Mouse (Mus musculus): Measurements from ENCODE around the gene Cyth3.

Cyth3 gene

DNA sequence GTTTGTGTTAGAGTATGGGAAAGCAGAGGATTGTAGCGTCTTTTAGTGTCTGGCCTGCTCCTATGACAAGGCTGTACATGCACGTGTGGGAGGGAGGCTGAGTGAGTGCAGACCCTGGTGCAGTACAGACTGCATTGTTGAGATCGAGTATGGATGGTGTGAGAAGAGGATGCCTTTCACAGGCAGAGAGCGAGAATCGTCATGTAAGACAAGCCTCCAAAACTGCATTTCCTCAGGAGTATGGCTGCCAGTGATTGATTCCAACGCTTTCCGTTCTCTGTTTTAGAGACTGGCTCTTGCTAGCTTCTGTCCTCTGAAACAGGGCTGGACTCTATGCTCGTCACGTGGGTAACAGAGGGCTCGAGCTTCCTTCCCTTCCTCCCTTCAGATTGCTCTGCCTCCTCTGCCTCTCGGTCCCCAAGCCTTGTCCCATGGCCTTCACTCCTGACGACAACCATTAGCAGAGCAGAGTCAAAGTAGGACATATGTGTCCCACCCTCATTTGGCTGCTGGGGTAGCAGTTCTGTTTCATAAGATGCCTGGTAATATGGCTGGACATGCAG is 12.4 kb downstream of the Cyth3 start:
- no peak for DNase-seq (ENCODE audit: low read depth)

DNA sequence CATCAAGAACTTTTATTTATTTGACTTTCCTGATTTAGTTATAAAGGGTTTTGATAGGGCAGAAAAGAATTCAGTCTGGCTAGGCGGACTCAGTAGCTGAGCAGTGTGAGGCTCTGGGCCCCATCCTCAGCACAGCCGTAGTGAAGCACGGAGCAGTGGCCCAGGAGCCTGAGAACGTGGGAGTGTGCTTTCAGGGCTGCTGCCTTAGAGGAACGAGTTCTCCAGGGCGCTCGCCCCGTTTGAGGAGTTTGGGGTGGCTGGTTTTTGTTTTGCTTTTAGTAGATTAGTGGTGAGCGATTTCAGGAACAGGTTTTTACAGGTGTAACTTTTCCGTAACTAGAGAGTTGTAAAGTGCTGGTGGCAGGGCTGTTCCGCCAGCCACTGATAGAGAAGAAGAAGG is 13.1 kb downstream of the Cyth3 start:
- no peak for DNase-seq (ENCODE audit: low read depth)

DNA sequence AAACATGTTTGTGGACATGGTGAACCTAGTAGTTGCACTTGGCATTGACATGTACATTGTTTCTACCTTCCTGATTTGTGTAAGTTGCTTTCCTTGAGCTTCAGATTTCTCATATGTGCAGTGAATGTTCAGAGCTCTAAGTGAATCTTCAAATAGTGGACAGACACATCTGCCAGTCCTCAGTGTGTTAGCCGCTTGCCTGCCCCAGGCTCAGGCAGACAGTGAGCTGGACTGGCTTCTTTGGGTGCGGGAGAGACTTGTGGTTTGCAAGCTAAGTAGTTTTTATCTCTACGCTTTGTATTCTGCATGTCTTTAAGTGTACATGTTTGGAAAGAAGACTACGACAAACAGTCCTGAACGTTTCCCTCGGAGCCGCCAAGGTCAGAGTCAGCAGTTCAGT is 13.9 kb downstream of the Cyth3 start:
- DNase-seq (ENCODE audit: low read depth) = no peak

DNA sequence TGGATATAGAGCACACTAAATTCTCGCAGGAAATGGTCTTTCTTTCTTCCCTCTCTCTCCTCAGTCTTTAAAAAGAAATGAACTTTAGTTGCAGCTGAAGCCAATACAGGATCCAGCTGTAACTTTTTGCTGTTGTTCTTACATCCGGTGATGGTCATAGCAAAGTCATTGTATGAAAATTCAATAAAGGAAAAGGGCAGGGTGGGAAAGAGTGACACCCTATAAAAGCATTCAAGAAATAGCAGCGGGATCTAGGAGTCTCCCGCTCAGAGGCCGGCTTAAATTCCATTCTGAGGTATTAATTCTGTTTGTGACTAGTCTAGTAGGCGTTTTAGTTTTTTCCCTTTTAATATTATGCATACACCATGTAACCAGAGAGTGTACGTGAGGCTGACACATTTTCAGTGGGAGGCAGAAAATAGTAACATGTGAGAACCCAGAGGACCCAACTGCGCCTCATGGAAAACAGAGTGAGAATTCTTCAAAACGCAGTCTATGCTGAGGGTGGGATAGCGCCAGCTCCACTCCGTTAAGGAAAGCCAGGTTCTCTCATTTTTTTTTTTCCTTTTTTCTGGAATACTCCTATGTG is 15.7 kb downstream of the Cyth3 start:
- no peak for DNase-seq (ENCODE audit: low read depth)

DNA sequence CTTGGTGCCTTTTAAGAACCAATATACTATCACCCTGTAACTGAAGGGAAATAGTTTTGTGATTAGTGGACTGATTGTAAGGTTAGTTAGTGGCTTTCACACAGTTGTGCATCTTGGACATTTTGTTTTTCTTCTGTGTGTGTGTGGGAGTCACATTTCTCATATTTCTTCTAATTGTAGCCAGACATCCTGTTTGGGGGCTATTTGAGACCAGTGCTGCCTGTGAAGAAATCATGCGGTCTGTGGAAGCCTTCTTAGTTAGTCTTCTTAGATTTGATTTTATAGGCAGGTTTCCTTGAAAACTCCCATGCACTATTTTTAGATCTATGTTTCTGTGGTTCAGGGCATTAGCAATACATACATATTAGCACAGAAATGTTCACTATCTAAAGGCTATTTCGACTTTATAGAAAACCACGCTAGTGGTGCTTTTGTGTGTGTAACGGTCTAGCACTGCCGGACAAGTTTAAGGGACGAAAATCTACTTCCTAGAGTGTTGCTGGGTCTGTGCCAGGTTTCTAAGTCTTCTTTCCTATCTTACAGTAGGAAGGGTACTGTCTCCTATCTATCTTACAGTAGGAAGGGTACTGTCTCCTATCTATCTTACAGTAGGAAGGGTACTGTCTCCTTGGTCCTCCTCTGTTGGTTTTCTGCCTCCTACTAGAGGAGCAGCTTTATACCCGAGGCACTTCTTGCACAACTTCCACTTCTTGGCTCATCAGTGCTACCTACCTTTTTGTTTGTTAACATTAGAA is 16.4 kb downstream of the Cyth3 start:
- DNase-seq (ENCODE audit: low read depth) = no peak

DNA sequence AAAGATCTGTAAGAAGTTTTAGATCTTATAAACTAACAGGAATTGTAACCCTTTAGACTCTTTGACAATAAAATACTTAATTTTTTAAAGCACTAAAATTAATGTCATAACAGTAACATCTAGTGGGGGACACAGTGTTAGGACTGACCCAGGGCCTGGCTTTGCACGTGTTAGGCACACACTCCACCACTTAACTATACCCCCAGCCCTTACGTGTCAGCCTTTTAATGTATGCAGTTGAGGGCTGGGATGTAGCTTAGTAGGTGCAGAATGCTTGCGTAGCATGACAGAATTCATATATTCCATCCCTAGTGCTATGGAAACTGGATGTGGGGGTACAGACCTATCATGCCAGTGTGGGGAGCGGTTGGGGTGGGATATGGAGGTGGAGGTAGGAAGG is 17.1 kb downstream of the Cyth3 start:
- no peak for DNase-seq (ENCODE audit: low read depth)

DNA sequence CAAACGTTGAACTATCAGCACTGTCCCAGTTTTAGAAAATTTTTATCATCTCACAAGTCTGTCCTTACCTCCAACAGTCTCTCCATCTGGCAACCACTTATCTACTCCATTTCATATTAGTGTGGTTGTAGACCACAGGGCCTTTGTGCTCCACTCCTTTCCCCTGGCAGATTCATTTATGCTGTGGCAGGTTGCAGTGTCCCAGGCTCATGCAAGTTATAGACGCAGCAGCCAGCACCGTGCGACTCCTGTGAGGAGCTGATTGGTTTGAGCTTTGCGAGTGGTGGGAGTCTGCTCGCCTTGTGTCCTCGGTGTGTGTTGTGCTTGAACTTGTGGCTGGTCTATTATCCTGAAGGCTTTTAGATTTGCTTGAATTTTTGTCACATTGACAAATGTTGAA is 17.6 kb downstream of the Cyth3 start:
- DNase-seq (ENCODE audit: low read depth) = no peak

DNA sequence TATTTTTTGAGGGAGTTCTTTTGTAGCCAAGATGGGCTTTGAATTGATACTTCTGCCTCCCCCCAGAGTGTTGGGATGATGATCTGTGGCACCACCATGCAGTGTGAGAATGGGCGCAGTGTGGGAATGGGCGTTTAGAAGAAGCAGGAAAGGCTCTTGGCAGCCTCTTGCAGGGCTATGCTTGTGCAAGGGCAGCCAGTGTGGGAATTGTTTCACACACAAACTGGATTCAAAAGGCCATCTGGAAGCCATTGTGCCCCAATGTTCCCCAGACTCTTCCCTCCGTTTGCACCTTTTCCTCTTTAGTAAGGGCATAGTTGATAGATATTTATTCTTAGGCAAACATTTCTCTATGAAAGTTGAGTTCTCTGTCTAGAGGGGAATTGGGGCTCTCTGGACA is 19.3 kb downstream of the Cyth3 start:
- DNase-seq (ENCODE audit: low read depth) = no peak

DNA sequence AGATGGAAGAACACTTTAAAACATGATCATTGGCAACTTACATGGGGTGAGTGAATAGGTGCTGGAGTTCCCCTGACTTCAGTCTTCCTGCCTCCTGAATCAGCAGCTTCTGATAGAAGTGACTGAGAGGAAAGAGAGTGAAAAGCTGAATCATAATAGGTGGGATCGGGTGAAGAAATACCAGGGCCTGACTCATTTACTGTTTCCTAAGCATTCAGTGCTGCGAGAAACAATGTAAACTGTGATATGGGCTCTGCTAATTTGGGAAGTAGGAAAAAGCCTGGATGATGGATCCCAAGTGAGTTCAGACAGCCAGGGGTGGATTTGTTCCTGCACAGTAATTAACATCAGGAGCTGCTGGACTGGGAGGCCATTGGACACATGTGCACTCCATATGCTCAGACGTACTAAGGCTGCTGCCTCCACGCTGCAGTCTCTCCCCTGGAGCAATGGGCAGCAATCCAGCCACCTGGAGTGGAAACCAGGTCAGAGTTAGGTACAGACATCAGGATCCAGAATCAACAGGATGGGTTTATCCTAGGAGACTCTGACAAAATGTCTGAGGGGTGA is 20.1 kb downstream of the Cyth3 start:
- no peak for DNase-seq (ENCODE audit: low read depth)

DNA sequence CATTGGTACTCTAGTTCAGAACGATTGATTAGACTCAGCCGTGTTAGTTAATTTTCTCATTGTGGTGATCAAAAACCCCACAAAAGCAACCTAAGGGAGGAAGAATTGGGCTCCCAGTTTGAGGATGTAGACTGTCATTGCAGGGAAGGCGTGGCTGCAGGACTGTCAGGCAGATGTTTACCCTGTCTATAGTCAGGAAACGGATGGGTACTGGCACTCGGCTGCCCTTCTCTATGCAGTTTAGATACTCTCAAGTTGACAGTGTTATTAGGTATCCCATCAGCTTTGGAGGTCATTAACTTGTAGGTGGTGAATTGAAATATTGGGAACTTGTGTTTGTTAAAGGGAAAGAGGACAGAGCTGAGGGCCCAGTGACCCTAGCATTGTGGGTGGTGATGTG is 23.7 kb downstream of the Cyth3 start:
- no peak for DNase-seq (ENCODE audit: low read depth)

DNA sequence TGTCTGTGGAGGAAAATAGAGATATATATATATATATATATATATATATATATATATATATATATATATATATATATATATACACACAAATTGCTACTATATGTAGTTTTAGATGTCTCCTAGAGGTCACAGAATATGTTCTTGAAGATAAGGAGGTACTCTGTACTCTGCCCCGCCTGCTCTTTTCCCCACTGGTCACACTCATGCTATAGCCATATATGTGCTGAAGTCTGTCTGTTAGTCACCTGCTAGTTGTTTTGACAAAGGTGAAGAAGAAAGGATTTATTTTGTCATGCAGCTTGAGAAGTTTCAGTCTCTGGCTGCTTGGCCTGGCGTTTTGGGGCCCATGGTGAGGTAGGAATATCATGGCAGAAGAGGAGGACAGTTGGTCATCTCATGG is 25.2 kb downstream of the Cyth3 start:
- DNase-seq (ENCODE audit: low read depth) = no peak

DNA sequence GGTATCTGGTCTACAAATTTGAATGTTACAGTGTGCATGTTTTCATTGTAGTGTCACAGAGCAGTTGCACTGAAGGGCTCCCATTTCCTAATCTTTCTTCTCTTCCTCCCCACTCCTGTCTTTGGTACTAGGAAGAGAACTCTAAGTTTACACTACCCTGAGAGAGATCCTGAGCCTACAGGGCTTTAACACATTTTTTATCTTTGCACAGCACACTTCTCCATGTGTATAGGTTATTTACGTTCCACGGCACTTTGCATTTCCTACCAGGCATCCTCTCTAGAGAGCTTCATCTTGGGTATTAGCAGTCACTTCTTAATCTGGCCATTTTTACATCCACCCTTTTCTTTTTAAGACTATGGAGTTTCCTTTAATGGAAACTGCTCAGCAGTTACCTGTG is 25.8 kb downstream of the Cyth3 start:
- no peak for DNase-seq (ENCODE audit: low read depth)

DNA sequence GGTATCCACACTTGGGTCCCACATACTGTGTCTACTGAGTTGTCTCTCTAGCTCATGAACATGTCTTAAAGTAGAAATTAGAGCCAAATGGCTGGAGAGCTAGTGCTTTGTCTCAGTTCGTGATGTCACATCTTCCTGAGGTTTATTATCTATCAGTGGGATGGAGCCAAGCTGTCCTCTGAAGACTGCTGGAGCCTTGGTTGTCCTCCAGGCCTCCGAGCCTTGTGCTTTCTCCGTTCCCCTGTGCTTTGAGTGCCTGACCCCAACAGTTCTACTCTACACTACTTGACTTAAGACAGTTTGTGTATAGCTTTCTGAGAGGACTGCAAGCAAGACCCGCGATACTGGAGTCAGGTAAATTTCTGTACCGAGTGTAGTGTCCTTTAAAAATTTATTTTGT is 26.9 kb downstream of the Cyth3 start:
- no peak for DNase-seq (ENCODE audit: low read depth)

DNA sequence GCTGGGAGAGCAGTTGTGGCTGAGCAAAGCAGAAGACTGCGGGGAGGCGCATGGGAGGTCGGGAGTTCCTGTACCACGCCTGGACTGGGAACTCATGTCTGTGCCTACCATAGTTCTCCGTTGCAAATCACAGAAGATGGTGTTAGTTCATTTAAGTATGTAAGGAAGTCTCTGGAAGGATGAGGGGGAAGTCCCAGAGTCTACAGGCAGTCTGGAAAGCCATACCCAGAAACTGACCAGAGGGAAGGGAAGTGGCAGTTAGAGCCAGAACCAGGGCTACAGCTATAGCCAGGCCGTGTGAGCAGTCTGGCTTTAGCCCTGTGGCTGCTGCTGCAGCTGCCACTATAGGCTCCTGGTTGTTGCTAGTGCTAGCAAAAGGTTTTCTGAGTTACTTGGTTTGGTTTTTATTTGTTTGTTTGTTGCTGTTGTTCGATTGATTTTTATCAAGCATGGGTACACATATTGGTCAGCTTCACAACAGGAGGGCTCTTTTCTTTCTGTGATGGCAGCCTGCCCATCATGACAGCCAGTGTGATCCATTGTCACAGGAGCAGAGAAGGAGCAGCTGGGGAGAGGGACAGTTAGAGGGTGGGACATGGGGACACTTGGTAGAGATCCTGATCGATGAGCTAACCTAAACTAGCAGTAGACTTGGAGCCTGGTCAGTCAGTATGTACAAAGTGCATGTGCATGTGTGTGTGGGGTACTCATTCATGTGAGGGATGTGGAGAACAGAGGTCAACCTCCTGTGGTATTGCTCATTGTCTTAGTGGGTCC is 29.8 kb downstream of the Cyth3 start:
- no peak for DNase-seq (ENCODE audit: low read depth)

DNA sequence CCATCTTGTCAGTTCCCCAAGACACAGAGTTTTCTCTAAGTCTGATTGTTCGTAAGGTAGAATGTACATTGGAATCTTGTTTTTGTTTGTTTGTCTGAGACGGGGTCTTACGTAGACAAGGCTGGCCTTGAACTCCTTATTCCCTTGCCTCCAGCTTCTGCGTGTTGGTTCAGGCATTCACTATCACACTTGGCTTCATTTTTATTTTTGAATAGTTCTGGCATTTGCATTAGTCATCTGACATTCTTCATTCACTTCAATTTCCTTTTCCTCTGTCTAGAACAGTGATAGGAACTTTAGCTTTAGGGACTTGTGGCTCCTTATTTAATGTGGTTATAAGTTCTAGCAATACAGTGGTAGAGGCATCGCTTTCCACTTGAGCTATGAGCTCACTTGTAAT is 31.2 kb downstream of the Cyth3 start:
- DNase-seq (ENCODE audit: low read depth) = no peak

DNA sequence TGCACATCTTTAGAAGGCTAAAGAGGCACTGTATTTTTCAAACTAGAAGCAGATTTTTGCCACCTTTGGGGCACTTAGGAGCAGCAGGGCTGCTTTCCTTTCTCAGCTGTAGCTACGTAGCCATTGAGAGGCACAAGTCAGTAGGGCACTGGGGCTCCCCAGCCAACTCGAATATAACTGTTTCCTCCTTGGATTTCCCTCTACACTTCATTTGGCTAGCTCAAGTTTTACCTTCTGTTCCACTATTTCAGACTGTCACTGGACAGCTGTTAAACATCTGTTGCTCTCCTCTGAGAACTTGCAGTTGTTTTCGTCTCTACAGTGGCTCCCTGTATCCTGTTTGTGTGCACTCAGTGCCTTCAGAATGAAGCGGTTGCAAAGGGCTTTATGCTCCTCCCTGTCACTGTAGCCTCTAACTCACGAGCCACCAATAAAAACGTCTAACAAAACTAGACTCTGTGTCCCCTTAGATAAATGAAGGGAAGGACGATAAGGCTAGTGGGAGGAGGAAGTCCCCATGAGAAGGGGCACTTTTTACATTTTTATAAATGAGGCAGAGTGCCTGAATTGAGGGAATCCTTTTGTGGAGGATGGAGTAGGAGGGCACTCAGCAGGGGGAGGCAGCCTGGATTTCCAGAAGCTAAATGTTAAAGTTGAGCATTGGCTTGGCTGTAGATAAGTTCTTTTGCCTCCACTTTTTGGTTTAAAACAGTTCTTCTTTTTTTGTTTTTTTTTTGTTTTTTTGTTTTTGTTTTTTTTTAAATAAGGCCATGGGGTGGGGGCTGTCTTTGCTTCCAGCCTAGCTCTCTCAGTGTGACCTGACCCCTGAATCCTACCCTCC is 32.6 kb downstream of the Cyth3 start:
- DNase-seq (ENCODE audit: low read depth) = peak; percentile 83

DNA sequence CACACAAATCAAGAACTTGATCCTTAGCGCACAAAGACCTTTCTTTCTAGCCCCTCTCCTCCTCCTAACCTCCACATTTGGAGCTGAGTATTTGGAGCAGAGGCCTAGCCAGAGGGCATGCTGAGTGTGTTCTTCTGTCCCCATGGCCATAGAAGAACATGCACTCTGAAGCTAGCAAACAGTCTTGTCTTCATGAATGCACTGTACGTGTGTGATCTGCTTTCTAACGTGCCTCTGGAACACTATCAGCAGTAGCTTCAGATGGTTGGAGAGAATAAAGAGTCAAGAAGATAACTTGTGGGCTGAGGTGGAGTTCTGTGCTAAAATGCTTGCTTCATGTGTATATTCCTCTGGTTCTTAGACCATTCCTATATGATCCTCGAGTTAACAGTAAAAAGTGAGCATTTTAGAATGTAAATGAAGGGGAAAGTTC is 33.3 kb downstream of the Cyth3 start:
- no peak for DNase-seq (ENCODE audit: low read depth)

DNA sequence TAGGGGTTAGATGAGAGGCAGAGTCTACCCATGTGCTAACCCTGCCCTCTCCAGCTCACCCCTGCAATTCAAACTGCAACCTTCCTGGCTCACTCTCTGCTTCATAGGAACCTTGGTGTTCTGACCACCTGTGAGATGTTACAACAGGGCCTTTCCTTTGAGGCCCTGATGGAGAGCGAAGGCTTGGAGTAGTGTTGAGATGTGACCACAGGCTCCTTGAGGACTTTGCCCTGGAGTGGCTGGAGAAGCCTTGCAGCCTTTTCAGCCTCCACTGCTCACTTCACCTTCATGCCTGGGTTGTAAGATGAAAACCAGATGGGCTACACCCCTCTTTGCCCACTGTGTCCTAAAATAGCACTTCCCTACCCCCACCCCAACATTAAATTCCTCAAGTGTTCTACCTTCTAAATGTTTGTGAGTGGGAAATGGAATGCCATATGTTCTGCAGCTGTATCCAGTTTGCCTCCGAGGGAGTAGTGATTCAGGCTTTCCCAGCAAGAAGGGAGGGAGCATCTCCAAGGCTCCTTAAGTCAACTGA is 34.5 kb downstream of the Cyth3 start:
- no peak for DNase-seq (ENCODE audit: low read depth)

DNA sequence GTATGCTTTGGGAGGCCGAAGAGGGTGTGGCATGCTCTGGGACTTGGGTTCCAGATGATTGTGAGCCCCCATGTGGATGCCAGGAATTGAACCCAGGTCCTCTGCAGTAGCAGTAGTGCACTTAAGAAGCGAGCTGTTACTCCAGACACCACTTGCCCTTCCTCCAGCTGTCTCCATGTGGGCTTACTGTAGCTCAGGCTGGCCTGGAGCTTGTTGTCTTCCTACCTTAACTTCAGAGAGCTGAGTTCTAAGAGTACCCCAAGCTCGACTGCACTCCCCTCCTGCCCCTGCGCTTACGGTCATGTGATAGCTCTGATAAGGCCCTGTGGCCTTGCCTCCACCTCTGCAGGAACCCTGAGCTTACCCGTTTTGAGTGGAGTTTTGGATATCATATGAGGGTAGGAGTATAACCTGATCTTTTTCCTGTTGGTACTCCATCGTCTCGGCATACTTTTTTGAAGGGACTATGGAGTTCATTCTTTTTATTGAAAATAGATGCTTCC is 36.8 kb downstream of the Cyth3 start:
- DNase-seq (ENCODE audit: low read depth) = no peak

DNA sequence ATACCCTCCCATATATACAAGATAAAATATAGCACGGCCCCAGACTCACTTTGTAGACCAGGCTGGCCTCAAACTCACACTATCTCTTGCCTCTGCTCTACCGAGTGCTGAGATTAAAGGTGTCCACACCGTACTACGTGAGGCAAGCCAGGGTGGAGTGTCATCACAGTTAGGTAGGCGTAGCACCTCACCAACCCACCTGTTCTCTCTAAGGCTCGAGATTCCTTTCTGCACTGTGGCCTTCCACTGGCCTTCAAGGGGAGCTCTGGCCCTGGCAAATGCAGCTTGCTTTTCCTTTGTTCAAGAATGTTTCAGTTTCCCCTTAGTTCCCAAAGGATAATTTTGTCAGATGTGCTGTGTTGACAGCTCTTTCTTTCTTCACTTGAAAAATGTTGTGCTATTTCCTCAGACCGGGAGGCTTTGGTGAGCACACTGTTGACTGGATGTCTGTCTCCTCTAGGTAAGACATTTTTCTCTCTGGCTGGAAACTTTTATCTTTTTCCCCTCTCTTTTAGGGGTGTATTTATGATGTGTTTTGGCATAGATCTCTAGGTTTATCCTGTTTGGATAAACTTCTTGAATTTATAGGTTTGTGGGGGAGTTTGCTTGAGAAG is 40.9 kb downstream of the Cyth3 start:
- no peak for DNase-seq (ENCODE audit: low read depth)

DNA sequence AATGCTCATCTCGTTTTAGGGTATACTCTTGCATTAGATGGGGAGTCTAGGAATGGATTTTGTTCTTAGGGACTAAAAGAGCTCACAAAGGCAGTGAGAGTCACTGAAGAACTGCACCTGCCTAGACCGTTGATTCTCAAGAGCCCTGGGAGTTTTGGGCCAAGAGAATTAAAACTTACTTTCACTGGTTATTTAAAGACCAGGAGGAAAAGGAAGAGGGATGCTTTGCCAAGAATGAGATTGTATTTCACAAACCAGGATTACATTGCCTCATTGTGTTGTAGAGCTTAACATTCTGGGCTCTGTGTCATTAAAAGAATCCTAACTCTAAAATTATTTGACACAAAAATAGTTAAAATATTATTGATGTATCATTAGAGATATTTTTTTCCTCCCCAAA is 43.3 kb downstream of the Cyth3 start:
- no peak for DNase-seq (ENCODE audit: low read depth)

Data from c-Kit-positive CD71-positive TER-119-negative erythroid progenitor cells, embryonic 14.5 days (primary cell).